Mouse (Mus musculus) testis, adult 2 months (tissue): Measurements from ENCODE around the gene Cpe. TPM values are rescaled to one million over a fixed set of nuclear protein-coding genes. Genes with fewer than 3 reads are reported as not detected.

Experiments used
- H3K27ac ChIP-seq: fragments of 200-500 bp; 2 replicates; pipeline ENCODE4 v1.5.1; 2012; ENCODE audit warnings: low read depth, low read length; ENCODE audit not compliant: control insufficient read depth, insufficient read depth
- H3K27me3 ChIP-seq: fragments of 200-500 bp; 2 replicates; pipeline ENCODE4 v1.6.1; 2012; ENCODE audit warnings: mild to moderate bottlenecking, low read length, moderate library complexity; ENCODE audit not compliant: control insufficient read depth, insufficient read depth
- H3K36me3 ChIP-seq: fragments of 200-500 bp; 2 replicates; pipeline ENCODE4 v1.6.1; 2012; ENCODE audit warnings: mild to moderate bottlenecking, low read length; ENCODE audit not compliant: control insufficient read depth, insufficient read depth
- H3K4me1 ChIP-seq: fragments of 200-500 bp; 2 replicates; pipeline ENCODE4 v1.6.1; 2012; ENCODE audit warnings: low read length; ENCODE audit not compliant: control insufficient read depth, insufficient read depth
- H3K4me3 ChIP-seq: fragments of 200-500 bp; 2 replicates; pipeline ENCODE4 v1.5.1; 2012; ENCODE audit warnings: low read depth, mild to moderate bottlenecking, low read length, moderate library complexity, mixed read lengths; ENCODE audit not compliant: control insufficient read depth
- CTCF ChIP-seq: fragments of 200-500 bp; IDR thresholded peaks from 2 replicates; pipeline ENCODE4 v1.5.1; 2012; ENCODE audit warnings: low read depth, mild to moderate bottlenecking, inconsistent platforms, low read length, moderate library complexity; ENCODE audit not compliant: control insufficient read depth, insufficient read depth, insufficient replicate concordance
- POLR2A ChIP-seq: fragments of 200-500 bp; IDR thresholded peaks from 2 replicates; pipeline ENCODE4 v1.6.1; 2012; ENCODE audit warnings: low read depth, mild to moderate bottlenecking, inconsistent platforms, low read length, moderate library complexity; ENCODE audit not compliant: control insufficient read depth
- polyA plus RNA-seq: library from polyadenylated mRNA; depleted of rRNA; stranded (reverse); fragments of >200 nt; gene quantifications from 2 replicates; pipeline ENCODE4 v1.2.3, GENCODE M21; 2012

Cpe gene
- polyA plus RNA-seq, 1 experiment, result 42.5 TPM

DNA sequence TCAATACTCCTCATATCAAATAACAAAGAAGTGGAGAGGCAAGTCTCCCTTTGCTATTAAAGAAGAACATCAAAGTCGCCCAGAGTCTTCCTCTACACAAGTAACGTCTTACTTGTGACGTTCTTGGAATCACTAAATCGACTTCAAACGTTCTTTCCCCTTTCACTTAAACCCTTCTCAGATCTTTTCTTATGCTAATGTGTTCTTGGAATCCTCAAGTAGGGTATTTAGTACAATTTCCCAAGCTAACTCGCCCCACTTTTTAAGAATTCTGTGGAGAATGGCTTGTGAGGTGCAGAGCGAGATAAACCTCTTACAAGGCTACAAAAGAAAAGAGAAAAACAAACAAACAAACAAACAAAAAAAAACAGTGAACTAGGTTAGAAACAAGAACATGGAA, 35.3 kb downstream of the Cpe start:
- no peak overlapping the region for H3K27ac ChIP-seq
- H3K4me1 ChIP-seq, result no peaks in the 10 kb centered on the region
- no peak overlapping the region for H3K4me3 ChIP-seq

DNA sequence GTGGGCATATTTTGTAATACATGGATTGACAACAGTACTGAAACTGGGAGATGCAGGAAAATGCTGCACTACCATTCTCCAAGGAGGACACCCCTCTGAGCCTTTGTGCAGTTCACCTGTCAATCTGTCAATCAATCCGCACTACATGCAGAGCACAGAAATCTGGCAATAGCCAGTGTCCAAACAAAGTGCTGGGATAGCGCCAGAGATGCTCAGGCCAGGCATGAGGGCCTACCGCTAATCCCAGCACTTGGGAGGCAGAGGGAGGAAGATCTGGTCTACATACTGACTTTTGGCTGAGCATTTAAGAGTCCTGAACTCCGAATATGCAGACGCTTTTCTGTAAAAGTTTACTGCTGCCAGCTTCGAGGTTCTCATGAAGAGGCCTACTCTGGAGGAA, 37.0 kb downstream of the Cpe start:
- no peak overlapping the region for H3K27ac ChIP-seq
- H3K27me3 ChIP-seq, result no peaks in the 10 kb centered on the region
- H3K36me3 ChIP-seq, result no peaks in the 10 kb centered on the region
- TF ChIP-seq POLR2A, result no peak
- TF ChIP-seq CTCF, result no peak
- no peak overlapping the region for H3K4me3 ChIP-seq
- no peaks in the 10 kb centered on the region for H3K4me1 ChIP-seq

More for the DNA sequence above, 35.3 kb downstream of the Cpe start:
- no peak for TF ChIP-seq POLR2A
- TF ChIP-seq CTCF, result no peak
- H3K36me3 ChIP-seq, result no peaks in the 10 kb centered on the region
- H3K27me3 ChIP-seq, result no peaks in the 10 kb centered on the region

DNA sequence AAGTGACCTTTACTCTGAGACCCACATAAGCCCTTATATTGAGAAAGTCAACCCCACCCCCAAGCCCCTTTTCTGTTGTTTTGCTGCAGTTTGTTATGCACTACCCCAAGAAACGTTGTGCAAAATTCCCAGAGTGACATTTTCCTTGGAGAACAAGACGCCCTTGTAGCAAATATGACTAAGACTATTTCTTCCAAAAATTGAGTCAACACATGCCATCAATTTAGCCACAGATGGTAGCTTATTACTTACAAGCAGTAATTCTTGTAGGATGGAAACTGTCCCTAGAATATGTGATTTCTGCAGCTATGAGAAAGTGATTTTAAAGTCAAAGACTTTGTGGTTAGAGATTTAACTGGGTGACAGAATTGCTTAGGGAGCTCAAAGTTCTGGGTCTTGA, 37.8 kb downstream of the Cpe start:
- no peak overlapping the region for H3K27ac ChIP-seq
- TF ChIP-seq POLR2A (no peak), CTCF (no peak)
- no peaks in the 10 kb centered on the region for H3K4me1 ChIP-seq
- H3K27me3 ChIP-seq, result no peaks in the 10 kb centered on the region
- H3K36me3 ChIP-seq, result no peaks in the 10 kb centered on the region
- no peak overlapping the region for H3K4me3 ChIP-seq

DNA sequence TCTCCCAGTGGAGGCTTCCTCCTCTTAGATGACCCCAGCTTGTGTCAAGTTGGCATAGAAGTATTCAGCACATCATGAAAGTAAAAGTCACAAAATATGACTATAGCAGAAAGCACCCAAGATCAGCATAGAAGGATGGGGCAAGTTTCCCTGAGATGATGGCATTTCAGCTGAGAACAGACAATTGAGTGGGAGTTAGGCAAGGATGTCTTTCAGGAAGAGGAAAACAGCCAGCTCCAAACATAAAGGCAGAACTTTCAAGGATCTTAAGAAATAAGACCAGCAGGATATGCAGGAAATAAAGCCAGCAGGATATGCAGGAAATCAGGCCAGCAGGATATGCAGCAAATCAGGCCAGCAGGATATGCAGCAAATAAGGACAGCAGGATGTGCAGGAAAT, 40.6 kb downstream of the Cpe start:
- H3K27me3 ChIP-seq, result no peaks in the 10 kb centered on the region
- H3K4me1 ChIP-seq, result no peaks in the 10 kb centered on the region
- no peak overlapping the region for H3K4me3 ChIP-seq
- no peak for TF ChIP-seq CTCF
- TF ChIP-seq POLR2A, result no peak
- H3K36me3 ChIP-seq, result no peaks in the 10 kb centered on the region
- no peak overlapping the region for H3K27ac ChIP-seq

DNA sequence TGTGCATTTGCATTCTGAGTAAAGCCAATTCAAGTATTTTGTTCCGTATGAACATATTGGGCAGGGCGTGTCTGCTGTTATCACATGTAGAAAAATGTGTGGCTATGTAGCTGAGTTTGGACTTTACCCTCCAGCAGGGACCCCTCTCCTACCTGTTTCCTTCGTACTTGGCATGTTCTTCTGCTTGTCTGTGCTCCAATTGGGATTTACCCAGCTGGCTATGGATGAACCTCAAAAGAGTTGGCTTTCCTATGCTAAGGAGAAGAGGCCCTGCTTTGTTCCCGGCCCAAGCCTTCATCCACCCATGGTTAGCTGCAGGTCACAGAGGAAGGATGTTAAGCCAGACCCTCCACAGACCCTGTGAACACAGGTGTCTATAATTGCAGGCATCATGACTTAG, 44.8 kb downstream of the Cpe start:
- Histone ChIP-seq H3K27me3 (no peaks in the 10 kb centered on the region), H3K27ac (no peak overlapping the region), H3K4me3 (no peak overlapping the region), H3K36me3 (no peaks in the 10 kb centered on the region), H3K4me1 (no peaks in the 10 kb centered on the region)
- TF ChIP-seq POLR2A, result no peak
- no peak for TF ChIP-seq CTCF

DNA sequence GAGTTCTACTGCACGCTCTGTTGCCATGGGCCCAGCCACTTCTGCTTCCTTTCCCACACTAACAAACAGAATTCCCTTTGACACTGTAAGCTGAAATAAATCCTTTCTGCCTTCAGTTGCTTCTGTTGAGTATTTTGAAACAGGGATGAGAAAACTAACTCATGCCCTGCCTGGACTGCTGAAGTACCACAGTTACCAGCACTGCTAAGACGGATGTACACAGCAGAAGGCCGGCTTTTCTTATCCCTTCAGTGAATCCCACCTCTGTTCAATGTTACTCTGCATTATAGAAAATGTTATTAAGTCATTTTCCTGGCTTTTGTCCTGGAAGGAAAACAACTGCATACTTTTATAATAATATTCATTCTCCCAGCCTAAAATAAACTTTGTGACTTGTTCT, 45.7 kb downstream of the Cpe start:
- no peaks in the 10 kb centered on the region for H3K27me3 ChIP-seq
- no peaks in the 10 kb centered on the region for H3K36me3 ChIP-seq
- H3K4me1 ChIP-seq, result no peaks in the 10 kb centered on the region
- H3K27ac ChIP-seq, result no peak overlapping the region
- no peak overlapping the region for H3K4me3 ChIP-seq
- no peak for TF ChIP-seq POLR2A
- TF ChIP-seq CTCF, result no peak

- Histone ChIP-seq H3K27me3 (no peaks in the 10 kb centered on the region), H3K27ac (no peak overlapping the region), H3K4me3 (no peak overlapping the region), H3K36me3 (no peaks in the 10 kb centered on the region), H3K4me1 (no peaks in the 10 kb centered on the region)
- no peak for TF ChIP-seq CTCF
Measured at GRCm38 (mm10) chr8:64646421-64646820, 46.4 kb downstream of the Cpe start.
